Mouse (Mus musculus): ENCODE measurements around the gene Akap14. TPM values are rescaled to one million over a fixed set of nuclear protein-coding genes. Genes with fewer than 3 reads are reported as not detected.
"Not testable (repeated sequence)": the region's sequence is repeated elsewhere in the genome, so short reads cannot be mapped to it uniquely, and the experiment has no call there.

Akap14 gene
- polyA plus RNA-seq, 1 experiment from 2014 or later, result 0.57 TPM

DNA sequence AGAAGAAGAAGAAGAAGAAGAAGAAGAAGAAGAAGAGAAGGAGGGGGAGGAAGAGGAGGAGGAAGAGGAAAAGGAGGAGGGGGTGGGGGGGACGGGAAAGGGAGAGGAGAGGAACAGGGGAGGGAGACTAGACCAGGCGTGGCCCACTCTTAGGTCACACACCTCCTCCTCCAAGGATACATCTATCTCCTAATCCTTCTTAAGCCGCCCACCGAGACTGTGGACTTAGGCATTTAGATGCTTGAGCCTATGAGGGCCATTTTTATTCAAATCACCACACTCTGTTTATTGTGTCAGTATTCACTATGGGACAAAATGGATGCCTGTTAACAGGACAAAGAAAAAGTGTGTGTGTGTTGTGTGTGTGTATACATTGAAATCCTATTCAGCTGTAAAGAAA, 24.1 kb downstream of the Akap14 start:
- H3K36me3 ChIP-seq; H3K27ac ChIP-seq; H3K4me1 ChIP-seq; H3K9me3 ChIP-seq (replicated peaks); ATAC-seq (ENCODE audit: low FRiP score); H3K4me3 ChIP-seq; H3K4me2 ChIP-seq (replicated peaks); H3K27me3 ChIP-seq; H3K9ac ChIP-seq: not testable (repeated sequence)
- WGBS, result 66% methylated on average over 2 of the region's 4 CpGs

DNA sequence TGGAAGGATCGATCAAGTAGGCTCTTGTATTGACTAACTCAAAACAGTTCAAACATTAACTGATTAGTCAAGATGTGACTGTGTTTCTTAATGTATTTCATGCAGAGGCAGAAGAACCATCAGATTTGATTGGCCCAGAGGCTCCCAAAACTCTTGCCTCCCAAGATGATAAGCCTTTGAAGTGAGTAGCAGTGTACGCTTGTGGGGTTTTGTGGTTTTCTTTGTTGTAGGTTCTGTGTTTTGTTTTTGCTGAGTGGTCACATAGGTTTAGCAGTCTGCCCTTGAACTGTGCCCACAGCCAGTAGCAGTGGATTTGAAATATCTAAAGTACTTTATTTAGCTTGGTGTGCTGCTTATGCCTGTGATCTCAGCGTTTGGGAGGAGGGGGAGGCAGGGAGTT, 26.9 kb downstream of the Akap14 start:
- no peak overlapping the region for H3K4me3 ChIP-seq
- WGBS, result 90% methylated on average over 3 of the region's 3 CpGs
- H3K9me3 ChIP-seq (replicated peaks), result no peaks in the 10 kb centered on the region
- H3K36me3 ChIP-seq, result peaks cover 13% of the 10 kb centered on the region
- H3K9ac ChIP-seq, result no peak overlapping the region
- no peaks in the 10 kb centered on the region for H3K4me1 ChIP-seq
- H3K27me3 ChIP-seq, result no peaks in the 10 kb centered on the region
- H3K4me2 ChIP-seq (replicated peaks), result no peak overlapping the region
- no peak overlapping the region for H3K27ac ChIP-seq
- no peak for ATAC-seq (ENCODE audit: low FRiP score)

DNA sequence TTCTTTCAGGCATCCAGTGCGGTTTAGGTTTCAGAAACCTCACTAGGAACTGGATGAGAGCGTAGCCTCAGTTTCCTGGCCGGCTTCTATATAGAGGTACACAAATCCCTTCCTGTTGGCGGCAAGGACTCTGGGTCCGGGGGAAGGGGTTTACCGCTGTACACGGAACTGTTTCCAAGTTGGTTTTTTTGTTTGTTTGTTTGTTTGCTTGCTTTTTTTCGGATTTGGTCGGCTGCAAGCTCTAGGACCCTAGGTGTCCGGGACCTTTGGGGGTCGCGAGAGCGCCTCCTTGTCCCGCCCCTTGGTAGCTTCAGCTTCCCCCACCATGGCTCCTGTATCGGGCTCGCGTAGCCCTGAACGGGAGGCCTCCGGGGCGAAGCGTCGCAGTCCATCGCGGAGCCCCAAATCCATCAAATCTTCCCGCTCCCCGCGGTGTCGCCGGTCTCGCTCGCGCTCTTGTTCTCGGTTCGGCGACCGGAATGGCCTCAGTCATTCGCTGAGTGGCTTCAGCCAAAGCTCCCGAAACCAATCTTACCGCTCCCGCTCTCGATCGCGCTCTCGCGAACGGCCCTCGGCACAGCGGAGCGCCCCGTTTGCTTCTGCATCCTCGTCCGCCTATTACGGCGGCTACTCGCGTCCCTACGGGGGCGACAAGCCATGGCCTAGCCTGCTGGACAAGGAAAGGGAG, 41.8 kb downstream of the Akap14 start, which contains the start of gene Nkap:
TSS of gene Nkap (plus strand) at position 125 of the 688 bp plus-strand sequence.
- H3K9ac ChIP-seq, result peak within 1 kb of the TSS; percentile 79
- H3K36me3 ChIP-seq, result no peaks in the 10 kb centered on the region
- H3K4me3 ChIP-seq, result peak within 1 kb of the TSS; percentile 58
- H3K4me2 ChIP-seq (replicated peaks), result peak within 1 kb of the TSS; percentile 54
- H3K9me3 ChIP-seq (replicated peaks), result no peaks in the 10 kb centered on the region
- no peaks in the 10 kb centered on the region for H3K27me3 ChIP-seq
- H3K4me1 ChIP-seq, result peaks cover 10% of the 10 kb centered on the region
- peak within 1 kb of the TSS; percentile 81 for H3K27ac ChIP-seq
- 21% methylated on average over 55 of the region's 58 CpGs for WGBS
- peak; percentile 89 for ATAC-seq (ENCODE audit: low FRiP score)

DNA sequence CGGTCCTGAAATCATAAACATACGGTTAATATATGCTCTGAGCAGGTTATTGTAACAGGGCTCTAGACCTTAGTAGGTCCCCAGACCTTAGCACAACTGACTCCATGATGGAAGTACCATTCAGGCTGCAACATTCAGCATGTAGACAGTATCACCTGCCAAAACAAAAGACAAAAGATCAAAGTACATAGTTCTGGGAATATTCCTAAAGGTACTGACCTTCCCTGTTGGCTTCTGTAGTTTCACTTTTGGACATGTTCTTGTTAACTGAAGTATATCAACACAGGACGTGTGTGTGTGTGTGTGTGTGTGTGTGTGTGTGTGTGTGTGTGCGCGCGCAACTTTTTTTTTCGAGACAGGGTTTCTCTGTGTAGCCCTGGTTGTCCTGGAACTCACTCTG, 43.1 kb downstream of the Akap14 start:
- H3K4me3 ChIP-seq, result no peak overlapping the region

DNA sequence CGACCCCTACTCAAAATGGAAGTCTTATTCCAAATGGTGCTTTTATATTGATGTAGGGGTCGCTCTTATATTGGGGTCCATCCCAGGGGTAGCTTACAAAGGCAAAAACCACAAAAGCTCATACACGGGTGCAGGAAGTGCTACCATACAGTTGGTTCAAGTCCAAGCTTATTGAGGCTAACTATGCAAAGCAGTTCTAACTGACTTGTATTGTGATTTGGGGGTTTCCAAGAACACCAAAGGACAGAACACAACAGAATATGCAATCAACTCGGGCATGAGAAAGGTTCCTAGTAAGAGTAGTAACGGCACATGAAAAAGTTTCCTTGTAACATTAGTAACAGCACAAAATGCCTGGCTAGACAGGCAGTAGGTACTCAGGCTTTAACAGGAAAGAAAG, 48.4 kb downstream of the Akap14 start:
- Histone ChIP-seq H3K4me1 (no peaks in the 10 kb centered on the region), H3K27ac (no peak overlapping the region), H3K36me3 (no peaks in the 10 kb centered on the region), H3K4me3 (no peak overlapping the region), H3K27me3 (peaks cover 18% of the 10 kb centered on the region), H3K4me2 (replicated peaks) (no peak overlapping the region), H3K9me3 (replicated peaks) (no peaks in the 10 kb centered on the region), H3K9ac (no peak overlapping the region)
- no peak for ATAC-seq (ENCODE audit: low FRiP score)
- WGBS, result 74% methylated on average over 5 of the region's 5 CpGs

More for the DNA sequence above, 43.1 kb downstream of the Akap14 start:
- Histone ChIP-seq H3K9me3 (replicated peaks) (no peaks in the 10 kb centered on the region), H3K4me2 (replicated peaks) (no peak overlapping the region), H3K4me1 (peaks cover 10% of the 10 kb centered on the region), H3K27ac (no peak overlapping the region), H3K9ac (no peak overlapping the region), H3K27me3 (no peaks in the 10 kb centered on the region), H3K36me3 (no peaks in the 10 kb centered on the region)
- no peak for ATAC-seq (ENCODE audit: low FRiP score)
- 96% methylated on average over 7 of the region's 7 CpGs for WGBS

DNA sequence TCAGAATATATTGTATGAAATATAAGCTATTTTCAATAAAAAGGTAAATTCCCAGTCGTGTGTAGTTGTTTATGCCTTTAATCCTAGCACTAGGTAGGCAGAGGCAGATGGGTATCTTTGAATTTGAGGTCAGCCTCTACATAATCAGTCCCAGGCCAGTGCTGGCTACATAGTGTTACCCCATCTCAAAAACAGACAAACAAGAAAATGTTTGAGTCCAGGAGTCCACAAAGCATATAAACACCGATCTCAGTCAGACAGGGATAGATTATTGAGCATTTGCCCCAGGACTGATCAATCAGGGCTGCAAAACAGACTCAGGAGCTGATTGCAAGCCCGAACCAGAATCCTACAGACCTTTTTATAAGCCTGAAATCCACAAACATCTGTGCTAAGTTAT, 49.1 kb downstream of the Akap14 start:
- Histone ChIP-seq H3K9ac (no peak overlapping the region), H3K4me1 (no peaks in the 10 kb centered on the region), H3K36me3 (no peaks in the 10 kb centered on the region), H3K27ac (no peak overlapping the region), H3K27me3 (peaks cover 19% of the 10 kb centered on the region), H3K4me2 (replicated peaks) (no peak overlapping the region), H3K4me3 (no peak overlapping the region), H3K9me3 (replicated peaks) (no peaks in the 10 kb centered on the region)
- WGBS, result 61% methylated on average over 3 of the region's 3 CpGs
- ATAC-seq (ENCODE audit: low FRiP score), result no peak

DNA sequence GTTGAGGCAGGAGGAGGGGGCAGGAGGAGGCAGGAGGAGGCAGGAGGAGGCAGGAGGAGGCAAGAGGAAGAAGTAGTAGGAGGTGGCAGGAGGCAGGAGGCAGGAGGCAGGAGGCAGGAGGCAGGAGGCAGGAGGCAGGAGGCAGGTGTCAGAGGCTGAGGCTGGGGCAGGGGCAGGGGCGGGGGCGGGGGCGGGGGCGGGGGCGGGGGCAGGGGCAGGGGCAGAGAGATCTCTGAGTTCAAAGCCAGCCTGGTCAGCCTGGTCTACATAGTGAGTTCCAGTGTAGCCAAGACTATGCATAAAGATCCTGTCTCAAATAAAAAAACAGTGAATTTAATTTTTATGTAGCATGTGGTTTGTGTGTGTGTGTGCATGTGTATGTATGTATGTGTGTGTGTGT, 51.6 kb downstream of the Akap14 start:
- 53% methylated on average over 2 of the region's 5 CpGs for WGBS
- Histone ChIP-seq H3K27me3 (peaks cover 19% of the 10 kb centered on the region), H3K27ac (no peak overlapping the region), H3K9ac (no peak overlapping the region), H3K4me2 (replicated peaks) (no peak overlapping the region), H3K4me3 (no peak overlapping the region), H3K4me1 (no peaks in the 10 kb centered on the region), H3K9me3 (replicated peaks) (no peaks in the 10 kb centered on the region), H3K36me3 (no peaks in the 10 kb centered on the region)
- ATAC-seq (ENCODE audit: low FRiP score), result no peak

DNA sequence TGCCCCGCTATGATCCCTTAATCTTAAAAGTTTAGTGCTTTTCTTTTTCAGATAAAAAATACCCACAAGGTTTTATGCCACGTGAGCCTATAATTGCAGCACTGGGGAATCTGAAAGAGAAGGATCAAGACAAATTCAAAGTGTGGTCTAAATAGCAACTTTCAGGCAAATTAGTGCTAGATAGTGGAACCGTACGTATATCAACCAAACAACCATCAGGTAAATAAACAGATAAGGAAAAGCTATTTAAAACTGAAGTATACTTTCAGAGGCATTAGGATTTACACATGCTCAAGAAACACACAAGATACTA, 57.8 kb downstream of the Akap14 start:
- Histone ChIP-seq H3K27me3 (peaks cover 8% of the 10 kb centered on the region), H3K36me3 (no peaks in the 10 kb centered on the region), H3K4me1 (no peaks in the 10 kb centered on the region), H3K4me2 (replicated peaks) (no peak overlapping the region), H3K27ac (no peak overlapping the region), H3K9me3 (replicated peaks) (no peaks in the 10 kb centered on the region), H3K9ac (no peak overlapping the region), H3K4me3 (no peak overlapping the region)
- WGBS, result 80% methylated on average over 4 of the region's 4 CpGs
- ATAC-seq (ENCODE audit: low FRiP score), result no peak

DNA sequence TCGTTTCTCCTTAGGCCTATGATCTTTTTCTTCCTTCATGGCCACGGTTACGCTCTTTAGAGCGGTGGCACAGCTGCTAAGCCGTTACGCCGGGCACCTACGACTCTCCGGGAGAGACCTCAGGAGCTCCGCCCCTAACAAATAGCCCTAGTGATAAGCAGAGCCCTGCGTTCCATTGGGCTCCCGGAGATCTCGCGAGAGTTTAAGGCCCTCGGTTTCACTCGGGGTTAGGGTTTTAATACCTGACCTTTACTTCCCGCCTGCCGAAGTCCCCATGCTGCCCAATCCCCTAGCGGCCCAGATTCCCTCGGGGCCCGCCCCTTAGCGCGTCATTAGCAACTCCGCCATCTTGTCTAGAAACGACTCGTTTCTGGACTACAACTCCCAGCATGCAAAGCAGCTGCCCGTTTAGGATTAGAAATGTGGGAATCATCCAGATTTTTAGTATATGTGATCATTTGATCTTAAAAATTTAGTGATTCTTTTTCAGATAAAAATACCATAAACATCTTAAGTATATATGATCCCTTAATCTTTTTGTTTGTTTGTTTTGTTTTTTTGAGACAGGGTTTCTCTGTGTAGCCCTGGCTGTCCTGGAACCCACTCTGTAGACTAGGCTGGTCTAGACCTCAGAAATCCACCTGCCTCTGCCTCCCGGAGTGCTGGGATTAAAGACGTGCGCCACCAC, 58.3 kb downstream of the Akap14 start, which contains the start of gene Upf3b:
TSS of gene Upf3b (minus strand) at position 130 of the 688 bp plus-strand sequence.
- Histone ChIP-seq H3K36me3 (no peaks in the 10 kb centered on the region), H3K4me3 (peak within 1 kb of the TSS; percentile 45), H3K4me1 (no peaks in the 10 kb centered on the region), H3K27ac (peak within 1 kb of the TSS; percentile 83), H3K9ac (peak within 1 kb of the TSS; percentile 53), H3K9me3 (replicated peaks) (no peaks in the 10 kb centered on the region), H3K27me3 (peaks cover 3% of the 10 kb centered on the region), H3K4me2 (replicated peaks) (peak within 1 kb of the TSS; percentile 56)
- peak; percentile 98 for ATAC-seq (ENCODE audit: low FRiP score)
- WGBS, result 17% methylated on average over 30 of the region's 30 CpGs

DNA sequence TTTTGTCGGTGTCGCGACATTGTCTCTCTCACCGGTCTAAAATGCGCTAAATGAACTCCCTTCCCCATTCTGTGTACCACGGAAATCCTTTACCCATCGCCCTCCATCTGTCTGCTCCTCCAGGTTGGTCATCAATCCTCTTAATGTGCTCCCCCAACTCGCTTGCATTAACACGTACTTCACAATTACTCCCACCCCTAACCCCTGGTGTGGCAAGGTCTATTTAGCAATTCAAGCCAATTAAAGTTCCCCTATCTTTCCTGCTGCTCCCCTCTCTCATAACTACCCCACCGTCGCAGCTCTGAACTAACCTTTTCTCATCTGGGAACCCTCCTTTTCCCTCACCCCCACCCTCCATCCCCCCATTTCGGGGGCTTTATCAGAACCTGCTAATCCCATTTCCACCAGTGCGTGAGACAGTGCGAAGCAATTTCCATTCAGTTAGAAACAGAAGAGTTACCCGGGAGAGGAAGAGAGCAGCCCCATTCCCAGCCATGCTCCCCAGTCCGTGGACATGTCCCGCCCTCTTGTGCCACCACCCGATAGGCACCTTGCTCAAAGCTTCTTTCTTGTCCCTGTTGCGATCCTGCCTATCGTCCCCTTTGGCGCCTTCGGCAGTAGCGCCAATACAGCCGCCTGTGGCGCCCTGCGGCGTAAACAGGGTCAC, 59.0 kb downstream of the Akap14 start:
- WGBS, result 20% methylated on average over 27 of the region's 27 CpGs
- Histone ChIP-seq H3K36me3 (no peaks in the 10 kb centered on the region), H3K27ac (peak overlapping the region; percentile 83), H3K4me1 (no peaks in the 10 kb centered on the region), H3K27me3 (no peaks in the 10 kb centered on the region), H3K4me3 (peak overlapping the region; percentile 45), H3K9ac (peak overlapping the region; percentile 53), H3K9me3 (replicated peaks) (no peaks in the 10 kb centered on the region), H3K4me2 (replicated peaks) (peak overlapping the region; percentile 56)
- ATAC-seq (ENCODE audit: low FRiP score), result peak; percentile 85

DNA sequence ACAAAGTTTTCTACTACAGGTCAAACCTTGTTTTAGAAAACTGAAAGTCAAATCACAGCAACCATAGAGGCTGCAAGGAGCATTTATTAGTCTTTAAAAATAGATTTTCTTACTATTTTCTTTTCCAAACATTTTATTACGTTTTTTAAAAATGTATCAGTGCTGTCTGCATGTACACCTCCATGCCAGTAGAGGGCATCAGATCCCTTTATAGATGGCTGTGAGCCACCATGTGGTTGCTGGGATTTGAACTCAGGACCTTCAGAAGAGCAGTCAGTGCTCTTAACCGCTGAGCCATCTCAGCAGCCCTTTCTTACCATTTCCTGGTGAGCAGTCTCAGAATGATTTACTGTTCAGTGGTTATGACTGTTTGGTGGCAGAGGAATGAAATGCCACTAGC, 64.8 kb downstream of the Akap14 start:
- Histone ChIP-seq H3K27ac (no peak overlapping the region), H3K4me2 (replicated peaks) (no peak overlapping the region), H3K27me3 (no peaks in the 10 kb centered on the region), H3K9ac (no peak overlapping the region), H3K4me1 (no peaks in the 10 kb centered on the region), H3K9me3 (replicated peaks) (no peaks in the 10 kb centered on the region), H3K4me3 (no peak overlapping the region), H3K36me3 (0 out of 2 replicates have a peak, but pooled peaks cover 3% of the 10 kb centered on the region)
- WGBS, result 77% methylated on average over 2 of the region's 2 CpGs
- no peak for ATAC-seq (ENCODE audit: low FRiP score)

Data from hindbrain, embryonic 12.5 days (tissue).